Mouse (Mus musculus) forebrain, embryonic 15.5 days (tissue): ENCODE results near the gene Gipr. TPM values are rescaled to one million over a fixed set of nuclear protein-coding genes. Genes with fewer than 3 reads are reported as not detected.
A peak's percentile ranks its signal among the peaks of the same experiment; 100 is the strongest.
"Not testable (repeated sequence)": the region's sequence is repeated elsewhere in the genome, so short reads cannot be mapped to it uniquely, and the experiment has no call there.

ENCODE experiments used
- ATAC-seq: fragments of 200-750 bp; cut with Nextera tagmentation; replicated peaks from 2 replicates; pipeline ENCODE4 v1.8.0; 2017; ENCODE audit warnings: mild to moderate bottlenecking, moderate TSS enrichment, moderate library complexity
- H3K27ac ChIP-seq: fragments of 300-500 bp; sonication (generic); replicated peaks from 2 replicates; pipeline ENCODE4 v1.5.1; 2015; ENCODE audit warnings: mild to moderate bottlenecking, inconsistent platforms
- H3K27me3 ChIP-seq: fragments of 300-500 bp; sonication (generic); 2 replicates; pipeline ENCODE4 v1.6.1; 2015; ENCODE audit warnings: inconsistent platforms
- H3K36me3 ChIP-seq: fragments of 300-500 bp; sonication (generic); 2 replicates; pipeline ENCODE4 v1.6.1; 2015; ENCODE audit warnings: mild to moderate bottlenecking, inconsistent platforms
- H3K4me1 ChIP-seq: fragments of 300-500 bp; sonication (generic); 2 replicates; pipeline ENCODE4 v1.6.1; 2015; ENCODE audit warnings: inconsistent platforms
- H3K4me2 ChIP-seq: fragments of 300-500 bp; sonication (generic); replicated peaks from 2 replicates; pipeline ENCODE4 v1.6.1; 2015; ENCODE audit warnings: mild to moderate bottlenecking, inconsistent platforms
- H3K4me3 ChIP-seq: fragments of 300-500 bp; sonication (generic); 2 replicates; pipeline ENCODE4 v1.5.1; 2015; ENCODE audit warnings: mild to moderate bottlenecking, inconsistent platforms
- H3K9ac ChIP-seq: fragments of 300-500 bp; sonication (generic); replicated peaks from 2 replicates; pipeline ENCODE4 v1.6.1; 2015; ENCODE audit warnings: mild to moderate bottlenecking, inconsistent platforms
- H3K9me3 ChIP-seq: fragments of 300-500 bp; sonication (generic); 2 replicates; pipeline ENCODE4 v1.6.1; 2016; ENCODE audit warnings: inconsistent platforms
- WGBS: fragments of 180-500 bp; shearing (Covaris S2); methylation state at CpG from one replicate; pipeline ENCODE4 v1.1.7; 2015; ENCODE audit warnings: mixed read lengths; 5-methylcytosine and 5-hydroxymethylcytosine counted together
- polyA plus RNA-seq: library from polyadenylated mRNA; unstranded; fragments of >200 nt; fragmentation: Nextera tagmentation; extraction: Ambion mirVana; gene quantifications from 2 replicates; pipeline ENCODE4 v1.2.1, GENCODE M21; 2015

Gipr gene
- polyA plus RNA-seq, 1 experiment from 2014 or later: 20.0 TPM

- Histone ChIP-seq H3K9me3 (no peaks in the 10 kb centered on the region), H3K9ac (peak overlapping the region; percentile 27; the same call in 1 of the 2 replicates), H3K4me3 (peak overlapping the region; percentile 36; the same call in 1 of the 2 replicates), H3K36me3 (no peaks in the 10 kb centered on the region), H3K4me1 (peaks cover 41% of the 10 kb centered on the region), H3K27me3 (peaks cover 5% of the 10 kb centered on the region; the same call in 1 of the 2 replicates), H3K4me2 (peak overlapping the region; percentile 58), H3K27ac (0 out of 2 replicates have a peak overlapping the region, but pooled peaks have one; percentile 90)
- no peak for ATAC-seq
- 14% methylated on average over 18 of the region's 18 CpGs for WGBS
These were observed 6.5 kb downstream of the Gipr start for GRCm38 (mm10) chr7:19159411-19159810.

GRCm38 (mm10) chr7:19158601-19159000 is 7.3 kb downstream of the Gipr start:
- ATAC-seq: 0 out of 2 replicates have a peak, but pooled peaks have one; percentile 17
- H3K9ac ChIP-seq: no peak overlapping the region
- H3K36me3 ChIP-seq: peaks cover 6% of the 10 kb centered on the region
- H3K27me3 ChIP-seq: peaks cover 5% of the 10 kb centered on the region; the same call in 1 of the 2 replicates
- peak overlapping the region; percentile 90 for H3K27ac ChIP-seq
- H3K4me1 ChIP-seq: peaks cover 33% of the 10 kb centered on the region
- WGBS: 58% methylated on average over 11 of the region's 11 CpGs
- H3K9me3 ChIP-seq: no peaks in the 10 kb centered on the region
- no peak overlapping the region for H3K4me2 ChIP-seq
- no peak overlapping the region for H3K4me3 ChIP-seq

GRCm38 (mm10) chr7:19157160-19157800 is 8.6 kb downstream of the Gipr start:
- 3% methylated on average over 30 of the region's 30 CpGs for WGBS
- H3K27me3 ChIP-seq: peaks cover 5% of the 10 kb centered on the region; the same call in 1 of the 2 replicates
- H3K4me2 ChIP-seq: peak overlapping the region; percentile 44
- H3K36me3 ChIP-seq: peaks cover 16% of the 10 kb centered on the region
- peak overlapping the region; percentile 24 for H3K4me3 ChIP-seq
- peaks cover 33% of the 10 kb centered on the region for H3K4me1 ChIP-seq
- peak; percentile 80 for ATAC-seq
- H3K27ac ChIP-seq: peak overlapping the region; percentile 90
- peak overlapping the region; percentile 46 for H3K9ac ChIP-seq
- no peaks in the 10 kb centered on the region for H3K9me3 ChIP-seq

- ATAC-seq: no peak
- peaks cover 5% of the 10 kb centered on the region; the same call in 1 of the 2 replicates for H3K27me3 ChIP-seq
- no peak overlapping the region for H3K9ac ChIP-seq
- no peak overlapping the region for H3K4me2 ChIP-seq
- H3K9me3 ChIP-seq: no peaks in the 10 kb centered on the region
- 50% methylated on average over 13 of the region's 13 CpGs for WGBS
- H3K4me1 ChIP-seq: peaks cover 36% of the 10 kb centered on the region
- no peak overlapping the region for H3K27ac ChIP-seq
- H3K4me3 ChIP-seq: no peak overlapping the region
- H3K36me3 ChIP-seq: peaks cover 22% of the 10 kb centered on the region
These were observed 10.0 kb downstream of the Gipr start for GRCm38 (mm10) chr7:19155825-19156475.

- 65% methylated on average over 8 of the region's 8 CpGs for WGBS
- peaks cover 5% of the 10 kb centered on the region; the same call in 1 of the 2 replicates for H3K27me3 ChIP-seq
- ATAC-seq: no peak
These were observed 11.1 kb downstream of the Gipr start for GRCm38 (mm10) chr7:19154796-19155195.

GRCm38 (mm10) chr7:19151121-19151520 is 14.8 kb downstream of the Gipr start:
- not testable (repeated sequence) for H3K27ac ChIP-seq, H3K9me3 ChIP-seq, H3K27me3 ChIP-seq, ATAC-seq, H3K9ac ChIP-seq
- Histone ChIP-seq H3K4me2 (0 out of 2 replicates have a peak overlapping the region, but pooled peaks have one; percentile 88), H3K4me1 (peaks cover 22% of the 10 kb centered on the region), H3K4me3 (0 out of 2 replicates have a peak overlapping the region, but pooled peaks have one; percentile 64), H3K36me3 (peaks cover 22% of the 10 kb centered on the region)
- WGBS: 90% methylated on average over 10 of the region's 10 CpGs

More at GRCm38 (mm10) chr7:19154796-19155195, 11.1 kb downstream of the Gipr start:
- H3K27ac ChIP-seq: no peak overlapping the region
- H3K4me3 ChIP-seq: no peak overlapping the region
- H3K4me1 ChIP-seq: peaks cover 38% of the 10 kb centered on the region
- no peaks in the 10 kb centered on the region for H3K9me3 ChIP-seq
- no peak overlapping the region for H3K9ac ChIP-seq
- no peak overlapping the region for H3K4me2 ChIP-seq
- peaks cover 22% of the 10 kb centered on the region for H3K36me3 ChIP-seq

- peak within 1 kb of the TSS; percentile 88 for H3K27ac ChIP-seq
- ATAC-seq: peak; percentile 91
- peaks cover 22% of the 10 kb centered on the region for H3K4me1 ChIP-seq
- WGBS: under 1% methylated on average over 24 of the region's 24 CpGs
- H3K9ac ChIP-seq: peak within 1 kb of the TSS; percentile 71
- no peaks in the 10 kb centered on the region for H3K27me3 ChIP-seq
- H3K36me3 ChIP-seq: peaks cover 22% of the 10 kb centered on the region
- H3K9me3 ChIP-seq: no peaks in the 10 kb centered on the region
- peak within 1 kb of the TSS; percentile 88 for H3K4me2 ChIP-seq
- H3K4me3 ChIP-seq: peak within 1 kb of the TSS; percentile 64
These were observed 16.3 kb downstream of the Gipr start, which contains the start of gene Snrpd2 for GRCm38 (mm10) chr7:19149626-19150025. Gene Snrpd2 (plus strand): TSS chr7:19149722.

- peak within 1 kb of the TSS; percentile 71 for H3K9ac ChIP-seq
- H3K27me3 ChIP-seq: no peaks in the 10 kb centered on the region
- H3K4me2 ChIP-seq: peak within 1 kb of the TSS; percentile 88
- peaks cover 19% of the 10 kb centered on the region for H3K36me3 ChIP-seq
- peak within 1 kb of the TSS; percentile 64 for H3K4me3 ChIP-seq
- peaks cover 22% of the 10 kb centered on the region for H3K4me1 ChIP-seq
- peak; percentile 98 for ATAC-seq
- no peaks in the 10 kb centered on the region for H3K9me3 ChIP-seq
- under 1% methylated on average over 43 of the region's 43 CpGs for WGBS
- H3K27ac ChIP-seq: peak within 1 kb of the TSS; percentile 88
These were observed 16.9 kb downstream of the Gipr start, which contains the start of gene Qpctl for GRCm38 (mm10) chr7:19148875-19149541. Gene Qpctl (minus strand): TSS chr7:19149291.

- WGBS: 15% methylated on average over 20 of the region's 20 CpGs
- Histone ChIP-seq H3K4me2 (peak overlapping the region; percentile 88), H3K27me3 (no peaks in the 10 kb centered on the region), H3K9ac (peak overlapping the region; percentile 62), H3K27ac (peak overlapping the region; percentile 88), H3K4me3 (peak overlapping the region; percentile 64), H3K36me3 (peaks cover 12% of the 10 kb centered on the region), H3K4me1 (peaks cover 22% of the 10 kb centered on the region), H3K9me3 (no peaks in the 10 kb centered on the region)
- peak; percentile 1; the same call in 1 of the 2 replicates for ATAC-seq
These were observed 17.6 kb downstream of the Gipr start for GRCm38 (mm10) chr7:19148180-19148874.

GRCm38 (mm10) chr7:19147497-19148045 is 18.4 kb downstream of the Gipr start:
- no peak for ATAC-seq
- no peak overlapping the region for H3K9ac ChIP-seq
- peaks cover 22% of the 10 kb centered on the region for H3K4me1 ChIP-seq
- WGBS: 64% methylated on average over 6 of the region's 6 CpGs
- H3K4me2 ChIP-seq: peak overlapping the region; percentile 88
- peaks cover 6% of the 10 kb centered on the region for H3K36me3 ChIP-seq
- no peaks in the 10 kb centered on the region for H3K9me3 ChIP-seq
- no peaks in the 10 kb centered on the region for H3K27me3 ChIP-seq
- peak overlapping the region; percentile 64 for H3K4me3 ChIP-seq
- H3K27ac ChIP-seq: no peak overlapping the region

GRCm38 (mm10) chr7:19146793-19147192 is 19.1 kb downstream of the Gipr start:
- Histone ChIP-seq H3K9me3 (no peaks in the 10 kb centered on the region), H3K27me3 (no peaks in the 10 kb centered on the region), H3K27ac (no peak overlapping the region), H3K36me3 (peaks cover 3% of the 10 kb centered on the region), H3K4me1 (peaks cover 22% of the 10 kb centered on the region), H3K9ac (no peak overlapping the region), H3K4me2 (no peak overlapping the region), H3K4me3 (no peak overlapping the region)
- WGBS: 88% methylated on average over 10 of the region's 10 CpGs
- ATAC-seq: no peak
